Mouse (Mus musculus): ENCODE data around the gene Iars. TPM values are rescaled to one million over a fixed set of nuclear protein-coding genes. Genes with fewer than 3 reads are reported as not detected.

Gene Iars
- total RNA-seq (2021) = 10 to 100 TPM; 71.7 to 77.0 TPM
- long read RNA-seq, experiment 1, full-length matches to known transcripts = 43 of 58 reads
- long read RNA-seq, experiment 1, partial matches to known transcripts = 10 of 58 reads
- long read RNA-seq, experiment 1, other reads (novel, unspliced or antisense) = 5 of 58 reads
- long read RNA-seq, experiment 2, full-length matches to known transcripts = 43 of 58 reads
- long read RNA-seq, experiment 2, partial matches to known transcripts = 13 of 58 reads
- long read RNA-seq, experiment 2, other reads (novel, unspliced or antisense) = 2 of 58 reads

GRCm38 (mm10) chr13:49681351-49682232, at the start of gene Iars:
TSS of gene Iars (plus strand) at chr13:49682100.
- peak; percentile 97 for DNase-seq

GRCm38 (mm10) chr13:49639965-49640364, 41.9 kb upstream of the Iars start:
- DNase-seq = no peak

DNA sequence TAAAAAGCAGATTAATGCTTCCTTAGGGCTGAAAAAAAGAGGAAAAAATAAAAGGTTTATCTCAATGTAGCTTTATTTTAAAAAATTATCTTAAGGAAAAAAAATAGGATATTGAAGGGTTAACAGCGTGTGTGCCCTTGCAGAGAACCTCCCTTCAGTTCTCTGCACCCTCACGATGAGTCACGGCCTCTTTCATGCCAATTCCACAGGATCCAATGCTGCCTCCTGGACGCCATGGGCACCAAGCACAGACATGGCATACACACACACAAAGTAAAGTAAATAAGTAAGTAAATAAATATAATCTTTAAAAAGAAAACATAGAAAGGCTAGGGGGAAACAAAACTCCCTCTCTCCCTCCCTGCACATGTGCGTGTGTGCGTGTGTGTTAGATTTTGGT, 39.2 kb upstream of the Iars start:
- DNase-seq = no peak

- DNase-seq = no peak
Observed at GRCm38 (mm10) chr13:49643669-49644362, 38.1 kb upstream of the Iars start.

DNA sequence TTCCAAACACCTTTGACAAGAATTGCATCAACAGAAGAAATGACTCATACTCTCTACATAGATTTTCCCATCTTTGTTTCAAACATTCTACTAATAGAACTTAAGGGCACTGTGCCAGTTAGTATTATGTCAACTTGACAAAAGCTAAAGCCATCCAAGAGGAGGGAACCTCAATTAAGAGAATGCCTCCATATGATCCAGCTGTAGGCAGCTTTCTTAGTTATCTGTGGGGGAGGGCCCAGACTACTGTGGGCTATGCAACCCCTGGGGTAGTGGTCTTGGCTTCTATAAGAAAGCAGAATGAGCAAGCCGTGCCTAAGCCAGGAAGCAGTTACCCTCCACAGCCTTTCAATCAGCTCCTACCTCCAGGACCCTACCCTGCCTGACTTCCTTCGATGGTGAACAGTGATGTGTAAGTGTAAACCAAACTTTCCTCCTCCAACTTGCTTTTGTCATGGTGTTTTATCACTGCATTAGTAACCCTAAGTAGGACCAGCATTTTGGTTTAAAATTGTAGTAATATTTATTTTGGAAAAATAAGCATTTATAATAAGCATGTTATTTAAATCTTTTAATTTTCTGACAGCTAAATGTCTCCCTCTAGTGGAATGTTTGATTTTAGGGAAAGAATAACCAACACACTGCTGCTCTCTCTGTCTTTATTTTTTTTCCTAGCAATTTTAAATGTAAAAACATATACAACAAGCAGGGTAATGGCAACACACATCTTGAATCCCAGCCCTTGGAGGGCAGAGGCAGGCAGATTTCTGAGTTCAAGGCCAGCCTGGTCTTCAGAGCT, 37.0 kb upstream of the Iars start:
- no peak for DNase-seq

- no peak for DNase-seq
Observed at GRCm38 (mm10) chr13:49646019-49646418, 35.9 kb upstream of the Iars start.

GRCm38 (mm10) chr13:49651136-49651535, 30.8 kb upstream of the Iars start:
- no peak for DNase-seq

- DNase-seq = no peak
Observed at GRCm38 (mm10) chr13:49651781-49652351, 30.0 kb upstream of the Iars start.

DNA sequence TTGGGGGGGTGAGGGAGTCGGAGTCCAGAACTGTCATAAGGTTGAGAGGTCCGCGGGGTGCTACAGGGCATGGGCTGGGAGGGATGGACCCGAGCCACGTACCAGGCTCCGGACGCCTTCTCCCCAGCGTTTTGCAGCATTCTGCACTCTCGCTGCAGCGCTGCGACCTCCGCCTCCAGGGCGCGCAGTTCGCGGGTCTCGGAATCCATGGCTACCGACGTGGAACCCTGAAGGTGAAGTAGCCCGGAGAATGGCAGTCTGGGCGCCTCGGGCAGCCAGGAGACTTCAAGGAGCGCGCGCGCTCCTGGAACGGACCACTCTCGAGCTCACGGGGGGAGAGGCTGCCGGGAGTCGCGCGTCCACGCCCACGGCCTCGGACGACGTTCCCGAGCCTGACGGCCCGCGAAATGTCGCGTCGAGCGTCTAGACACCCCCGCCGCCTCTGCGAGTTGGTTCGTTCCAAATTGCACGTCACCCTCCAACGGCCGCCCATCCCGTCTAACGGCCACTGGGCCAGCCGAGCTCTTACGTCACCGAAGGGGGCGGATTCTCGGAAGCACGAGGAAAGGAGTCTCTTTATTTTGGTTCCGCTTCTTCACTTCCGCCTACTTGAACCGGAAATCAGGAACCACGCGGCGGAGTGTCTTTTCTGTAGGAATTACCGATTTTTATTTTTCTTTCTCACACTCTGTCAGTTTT, 29.3 kb upstream of the Iars start, which contains the start of the genes Cenpp and Nol8:
Cenpp (minus strand) TSS at position 305 of the 699 bp plus-strand sequence.
Nol8 (plus strand) TSS at position 598 of the 699 bp plus-strand sequence.
- DNase-seq = peak; percentile 99

DNA sequence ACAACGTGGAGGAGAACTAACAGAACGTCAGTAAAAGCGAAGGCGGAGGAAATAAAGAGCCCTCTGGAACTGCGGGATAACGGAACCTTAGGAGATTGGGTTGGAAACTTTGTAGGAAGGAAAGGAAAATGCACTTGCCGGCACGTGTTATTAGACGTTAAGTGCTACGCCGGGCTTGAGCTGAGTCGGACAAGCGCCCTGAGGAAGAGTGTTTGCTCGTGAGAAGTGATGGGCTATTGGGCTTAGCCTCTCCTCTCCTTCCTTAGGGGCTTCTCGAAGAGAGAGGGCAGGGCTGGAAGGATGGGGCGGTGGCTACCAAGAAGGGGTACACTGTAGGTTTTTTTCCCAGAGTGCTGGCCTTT, 28.7 kb upstream of the Iars start:
- peak; percentile 46 for DNase-seq

DNA sequence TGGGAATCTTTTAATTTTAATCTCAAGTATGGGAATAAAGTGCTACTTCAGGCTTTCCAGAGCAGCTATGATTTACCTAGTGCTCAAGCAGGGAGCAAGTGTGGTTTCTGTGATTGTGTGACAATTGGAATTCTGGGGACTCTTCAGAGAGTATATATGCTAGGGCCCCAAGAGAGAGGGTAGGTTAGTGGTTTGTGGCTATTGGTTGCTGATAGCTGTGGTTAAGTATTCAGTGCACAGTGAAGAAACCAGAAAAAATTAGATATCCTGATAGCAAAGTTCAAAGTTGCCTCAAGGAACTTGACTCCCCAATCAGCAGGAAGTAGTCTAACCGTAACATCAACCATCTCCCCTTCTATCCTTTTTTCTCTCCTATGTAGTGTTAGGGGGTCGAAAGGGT, 4.1 kb upstream of the Iars start:
- no peak for DNase-seq

- DNase-seq = no peak
Observed at GRCm38 (mm10) chr13:49682233-49682846, 440 bp downstream of the Iars start.

GRCm38 (mm10) chr13:49684266-49684665, 2.4 kb downstream of the Iars start:
- DNase-seq = no peak

- no peak for DNase-seq
Observed at GRCm38 (mm10) chr13:49691056-49691455, 9.2 kb downstream of the Iars start.

DNA sequence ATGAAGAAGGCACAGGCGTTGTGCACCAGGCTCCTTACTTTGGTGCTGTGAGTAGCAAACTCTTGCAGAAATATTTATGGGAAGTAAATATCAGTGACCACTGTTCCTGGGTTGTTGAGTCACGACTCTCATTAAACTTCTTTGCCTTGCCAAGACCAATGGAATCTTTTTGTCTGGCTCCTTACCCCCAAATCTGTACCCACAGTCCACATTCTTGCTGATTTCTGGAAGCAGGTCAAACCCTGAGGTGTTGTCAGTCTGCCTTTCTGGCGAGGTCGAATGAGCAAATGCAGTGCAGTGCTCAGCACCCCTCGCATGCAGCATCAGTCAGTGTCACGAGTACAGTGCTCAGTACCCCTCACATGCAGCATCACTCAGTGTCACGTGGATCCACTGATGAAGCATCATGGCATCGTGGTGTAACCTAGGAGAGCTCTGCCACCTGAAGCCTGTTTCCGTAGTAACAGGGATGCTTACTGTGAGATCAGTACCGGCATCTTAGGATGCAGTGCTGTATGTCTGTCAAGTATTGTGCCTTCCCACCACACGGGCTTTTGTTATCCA, 21.4 kb downstream of the Iars start:
- DNase-seq = no peak

GRCm38 (mm10) chr13:49706032-49706690, 24.3 kb downstream of the Iars start:
- DNase-seq = no peak

DNA sequence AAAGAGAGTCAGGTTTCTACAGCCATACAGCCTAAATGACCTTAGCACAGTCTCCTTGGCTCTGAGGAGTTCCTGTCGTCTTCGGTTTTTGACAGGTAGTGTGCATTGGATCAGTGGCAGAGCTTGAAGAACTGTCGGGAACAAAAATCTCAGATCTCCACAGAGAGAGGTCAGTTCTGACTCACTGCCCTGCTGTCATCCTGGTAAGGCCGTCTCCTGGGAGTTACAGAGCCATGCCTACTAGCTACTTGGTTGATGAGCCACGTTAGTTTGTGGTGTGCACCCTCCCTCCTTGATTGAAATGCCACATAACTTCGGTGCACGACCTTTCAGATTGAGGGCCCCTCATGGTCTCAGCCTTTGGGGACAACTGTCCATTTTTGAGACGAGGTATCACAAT, 26.4 kb downstream of the Iars start:
- no peak for DNase-seq

GRCm38 (mm10) chr13:49712047-49712721, 30.3 kb downstream of the Iars start:
- no peak for DNase-seq

GRCm38 (mm10) chr13:49719310-49719709, 37.4 kb downstream of the Iars start:
- DNase-seq = no peak
